Mouse (Mus musculus) leukemia stem cell, adult 10-12 weeks (primary cell): ENCODE measurements around the gene Olfr883. TPM values are rescaled to one million over a fixed set of nuclear protein-coding genes. Genes with fewer than 3 reads are reported as not detected.

ENCODE experiments used
- polyA plus RNA-seq: library from polyadenylated mRNA; stranded (reverse); fragments of >175 nt; gene quantifications from 2 replicates; pipeline ENCODE4 v1.2.3, GENCODE M21; 2012; ENCODE audit warnings: low replicate concordance

Gene Olfr883
- not detected in 2 replicates for polyA plus RNA-seq

GRCm38 (mm10) chr9:38025508-38025907 lies at the start of gene Olfr883:
TSS of gene Olfr883 (plus strand) at chr9:38025808.

GRCm38 (mm10) chr9:37991525-37991924 lies 34.1 kb upstream of the Olfr883 start, which contains the start of gene Olfr881:
TSS of gene Olfr881 (plus strand) at chr9:37991825.

GRCm38 (mm10) chr9:38046255-38046654 lies 20.6 kb downstream of the Olfr883 start, which contains the start of gene Olfr884:
TSS of gene Olfr884 (plus strand) at chr9:38046555.

GRCm38 (mm10) chr9:38061022-38061421 lies 35.4 kb downstream of the Olfr883 start, which contains the start of gene Olfr885:
TSS of gene Olfr885 (plus strand) at chr9:38061322.

Other genes with a start within 250 kb of the Olfr883 start
- gene Olfr876, start 222.8 kb upstream of the Olfr883 start, polyA plus RNA-seq: not detected in 2 replicates
- gene Olfr877, start 171.5 kb upstream of the Olfr883 start, polyA plus RNA-seq: not detected in 2 replicates
- 0.03 TPM in 1 of 2 replicates, not detected in the other for gene Olfr145, start 129.1 kb upstream of the Olfr883 start, polyA plus RNA-seq
- not detected in 2 replicates for gene Olfr878, start 108.0 kb upstream of the Olfr883 start, polyA plus RNA-seq
- gene Olfr881, start 34.0 kb upstream of the Olfr883 start, polyA plus RNA-seq: not detected in 2 replicates
- gene Olfr884, start 20.7 kb downstream of the Olfr883 start, polyA plus RNA-seq: not detected in 2 replicates
- not detected in 2 replicates for gene Olfr885, start 35.5 kb downstream of the Olfr883 start, polyA plus RNA-seq
- 0.05 TPM in 1 of 2 replicates, not detected in the other for gene Olfr887, start 58.3 kb downstream of the Olfr883 start, polyA plus RNA-seq
- not detected in 2 replicates for gene Olfr888, start 82.3 kb downstream of the Olfr883 start, polyA plus RNA-seq
- not detected in 2 replicates for gene Olfr889, start 89.4 kb downstream of the Olfr883 start, polyA plus RNA-seq
- gene Olfr890, start 116.7 kb downstream of the Olfr883 start, polyA plus RNA-seq: not detected in 2 replicates
- not detected in 2 replicates for gene Olfr891, start 155.0 kb downstream of the Olfr883 start, polyA plus RNA-seq
- not detected in 2 replicates for gene Olfr893, start 182.6 kb downstream of the Olfr883 start, polyA plus RNA-seq
- gene Olfr894, start 192.2 kb downstream of the Olfr883 start, polyA plus RNA-seq: not detected in 2 replicates
- gene Olfr143, start 227.0 kb downstream of the Olfr883 start, polyA plus RNA-seq: not detected in 2 replicates
- not detected in 2 replicates for gene Olfr895, start 242.0 kb downstream of the Olfr883 start, polyA plus RNA-seq